Mouse (Mus musculus): ENCODE results near the gene Prf1.

The Prf1 gene

DNA sequence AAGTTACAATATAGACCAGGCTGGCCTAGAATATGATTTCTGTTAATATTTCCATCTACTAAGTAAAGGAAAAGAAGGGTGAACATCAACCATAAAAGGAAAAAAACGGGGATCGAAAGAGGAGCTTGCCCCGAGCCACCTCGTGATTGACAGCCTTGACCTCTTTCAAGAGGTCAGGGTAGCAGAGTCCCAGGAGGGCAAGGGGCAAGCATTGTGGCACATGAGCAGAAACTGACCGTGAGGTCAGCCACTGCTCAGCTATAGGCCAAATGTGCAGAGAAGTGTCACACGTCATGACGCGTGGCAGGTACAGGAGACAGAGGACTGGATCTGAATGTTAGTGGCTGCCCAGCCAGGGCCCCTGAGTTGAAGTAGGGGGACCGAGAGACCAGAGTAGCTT is 42.6 kb downstream of the Prf1 start:
- DNase-seq (ENCODE audit: low spot score), result no peak

DNA sequence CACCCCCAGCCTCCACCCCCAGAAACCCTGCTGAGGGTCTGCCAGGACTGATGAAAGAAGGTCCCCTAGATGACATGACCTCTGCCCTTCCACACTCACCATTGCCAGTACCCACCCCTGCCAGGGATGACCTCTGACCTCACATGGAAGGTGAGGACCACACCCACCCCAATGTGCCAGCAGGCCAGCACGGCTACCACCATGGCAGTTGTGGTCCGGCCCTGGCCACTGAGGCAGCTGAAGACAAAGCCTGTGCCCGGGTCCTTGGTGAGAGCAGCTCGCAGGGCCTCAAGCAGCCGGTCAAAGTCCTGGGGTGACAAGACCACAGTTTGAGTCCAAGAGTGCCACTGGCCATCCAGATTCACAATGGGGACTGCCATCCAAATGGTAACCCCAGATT is 43.4 kb downstream of the Prf1 start:
- DNase-seq (ENCODE audit: low spot score), result no peak

DNA sequence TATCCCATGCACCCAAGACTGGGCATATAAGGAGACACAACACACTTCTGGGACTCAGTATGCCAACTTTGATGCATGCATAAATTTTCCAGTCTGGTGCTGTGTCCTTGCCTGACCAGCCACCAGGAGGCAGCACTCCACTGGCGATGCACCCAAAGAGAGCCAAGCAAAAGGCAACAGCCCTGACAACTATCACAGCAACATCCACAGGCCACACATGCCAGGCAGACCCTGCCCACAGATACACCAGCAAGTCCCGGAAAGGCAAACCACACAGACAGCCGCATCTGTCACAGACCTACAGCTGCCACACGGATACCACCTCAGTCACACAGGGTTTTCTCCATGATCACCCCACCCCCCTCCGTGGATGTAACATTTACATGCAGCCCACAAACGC is 43.9 kb downstream of the Prf1 start:
- DNase-seq (ENCODE audit: low spot score), result peak; percentile 71

DNA sequence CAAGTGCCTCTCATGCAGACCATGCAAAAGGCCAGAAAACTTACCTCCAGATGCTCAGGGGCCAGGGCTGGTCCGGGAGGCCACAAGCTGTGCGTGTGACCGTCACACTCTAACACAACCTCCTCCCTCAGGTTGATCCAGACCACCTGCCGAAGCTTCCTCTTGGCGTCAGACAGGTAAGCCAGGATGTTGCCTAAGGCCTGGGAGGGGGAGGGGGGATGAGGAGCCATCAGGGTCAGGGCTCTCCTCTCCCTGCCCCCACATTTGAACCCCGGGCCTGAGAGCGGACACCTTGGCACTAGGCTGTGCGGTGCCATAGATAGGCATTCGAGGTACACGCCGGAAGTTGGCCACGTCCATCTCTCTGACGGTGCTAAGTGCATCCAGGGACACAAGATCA is 45.1 kb downstream of the Prf1 start:
- no peak for DNase-seq (ENCODE audit: low spot score)

DNA sequence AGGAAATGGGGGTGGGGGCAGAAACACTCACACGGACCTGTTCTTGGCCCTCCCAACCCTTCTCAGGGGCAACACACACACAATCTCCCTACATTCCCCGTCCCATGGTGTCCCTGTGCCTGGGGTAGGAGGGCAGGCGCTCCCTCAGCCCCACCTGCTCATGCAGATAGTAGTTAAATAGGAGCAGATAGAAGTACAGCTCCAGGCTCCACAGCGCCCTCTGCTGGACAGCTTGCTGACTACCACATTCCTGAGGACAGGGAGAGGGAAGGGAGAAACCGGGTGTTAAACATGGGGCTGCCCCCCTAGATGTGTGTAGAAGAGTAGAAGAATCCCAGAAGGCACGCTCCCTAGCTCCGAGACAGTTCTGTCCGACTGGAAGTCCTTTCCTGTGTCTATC is 46.3 kb downstream of the Prf1 start:
- peak; percentile 69 for DNase-seq (ENCODE audit: low spot score)

DNA sequence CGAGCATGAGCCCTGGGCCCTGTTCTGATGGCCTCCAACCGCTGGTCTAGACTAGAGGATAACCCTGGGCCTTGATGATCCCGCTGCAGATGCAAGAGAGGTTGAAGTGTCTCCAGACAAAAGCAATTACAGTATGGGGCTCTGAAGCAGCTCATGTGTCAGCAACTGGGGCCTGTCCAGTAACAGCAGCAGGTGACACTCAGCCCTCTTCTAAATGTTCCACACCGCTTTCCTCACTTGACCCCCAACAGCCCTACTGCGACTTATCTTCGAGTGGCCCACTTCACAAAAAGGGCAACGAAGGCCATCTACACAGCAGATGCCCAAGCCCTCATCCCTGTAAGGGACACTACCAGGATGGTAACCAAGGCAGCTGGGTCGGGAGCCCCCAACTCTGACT is 47.5 kb downstream of the Prf1 start:
- DNase-seq (ENCODE audit: low spot score), result no peak

DNA sequence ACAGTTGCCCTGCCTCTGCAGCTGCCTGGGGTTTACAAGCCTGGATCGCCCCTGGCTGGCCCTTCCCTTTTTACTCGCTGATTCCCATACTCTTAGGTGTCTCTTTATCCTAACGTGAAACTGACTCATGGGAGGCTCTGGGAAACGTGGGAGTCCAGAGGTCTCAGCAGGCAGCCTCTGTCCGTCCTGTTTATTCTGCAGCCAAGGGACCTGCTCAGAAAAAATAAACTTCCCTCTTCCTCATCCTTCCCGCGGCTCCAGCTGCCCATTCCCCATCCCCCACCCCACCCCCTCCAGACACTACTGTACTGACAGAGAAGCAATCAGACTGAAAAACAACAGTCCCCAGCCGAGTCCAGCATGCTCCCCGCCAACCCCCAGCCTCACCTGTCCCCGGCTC is 48.7 kb downstream of the Prf1 start:
- DNase-seq (ENCODE audit: low spot score), result no peak

DNA sequence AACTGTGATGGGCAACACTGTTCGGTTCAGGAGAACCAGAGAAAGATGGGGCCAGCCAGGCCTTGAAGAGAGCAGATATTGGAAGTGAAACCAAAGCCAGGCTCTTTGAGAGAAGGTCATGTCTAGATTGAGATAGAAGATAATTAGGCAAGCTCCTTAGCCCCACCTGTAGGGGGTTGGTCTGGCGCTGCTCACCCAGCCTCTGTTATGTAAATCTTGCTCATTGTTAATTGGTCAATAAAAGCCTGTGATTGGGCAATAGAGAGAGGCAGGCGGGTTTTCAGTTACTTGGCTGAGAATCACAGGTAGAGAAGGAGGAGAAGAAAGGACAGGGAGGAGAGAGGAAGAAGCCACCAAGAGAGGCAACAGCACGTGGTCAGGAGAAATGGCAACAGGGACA is 53.6 kb downstream of the Prf1 start:
- DNase-seq (ENCODE audit: low spot score), result no peak
